Mouse (Mus musculus) limb, embryonic 15.5 days (tissue): Measurements from ENCODE around the gene Snta1. TPM values are rescaled to one million over a fixed set of nuclear protein-coding genes. Genes with fewer than 3 reads are reported as not detected.

Experiments used
- ATAC-seq: fragments of 200-750 bp; cut with Nextera tagmentation; 2 replicates; pipeline ENCODE4 v1.8.0; 2017; ENCODE audit warnings: low read depth, moderate TSS enrichment; ENCODE audit not compliant: insufficient number of reproducible peaks, low FRiP score, low TSS enrichment
- H3K27ac ChIP-seq: fragments of 300-500 bp; sonication (generic); 2 replicates; pipeline ENCODE4 v1.5.1; 2015; ENCODE audit warnings: moderate library complexity, mild to moderate bottlenecking, inconsistent platforms
- H3K27me3 ChIP-seq: fragments of 300-500 bp; sonication (generic); 2 replicates; pipeline ENCODE4 v1.6.1; 2015; ENCODE audit warnings: inconsistent platforms
- H3K36me3 ChIP-seq: fragments of 300-500 bp; sonication (generic); 2 replicates; pipeline ENCODE4 v1.6.1; 2015; ENCODE audit warnings: inconsistent platforms
- H3K4me1 ChIP-seq: fragments of 300-500 bp; sonication (generic); 2 replicates; pipeline ENCODE4 v1.6.1; 2015; ENCODE audit warnings: inconsistent platforms
- H3K4me2 ChIP-seq: fragments of 300-500 bp; sonication (generic); 2 replicates; pipeline ENCODE4 v1.6.1; 2015; ENCODE audit warnings: mild to moderate bottlenecking, inconsistent platforms
- H3K4me3 ChIP-seq: fragments of 300-500 bp; sonication (generic); 2 replicates; pipeline ENCODE4 v1.5.1; 2015; ENCODE audit warnings: mild to moderate bottlenecking, inconsistent platforms
- H3K9ac ChIP-seq: fragments of 300-500 bp; sonication (generic); 2 replicates; pipeline ENCODE4 v1.6.1; 2015; ENCODE audit warnings: inconsistent platforms
- H3K9me3 ChIP-seq: fragments of 300-500 bp; sonication (generic); 2 replicates; pipeline ENCODE4 v1.6.1; 2016; ENCODE audit warnings: inconsistent platforms
- WGBS: fragments of 180-500 bp; shearing (Covaris S2); methylation state at CpG from one replicate; pipeline ENCODE4 v1.1.7; 2015; 5-methylcytosine and 5-hydroxymethylcytosine counted together
- polyA plus RNA-seq: library from polyadenylated mRNA; unstranded; fragments of >200 nt; fragmentation: Nextera tagmentation; extraction: Ambion mirVana; gene quantifications from 2 replicates; pipeline ENCODE4 v1.2.1, GENCODE M21; 2015

Snta1 gene
- polyA plus RNA-seq, 1 experiment from 2014 or later, result 10.2 TPM

GRCm38 (mm10) chr2:154339356-154339755, 68.5 kb downstream of the Snta1 start:
- Histone ChIP-seq H3K4me3 (no peak overlapping the region), H3K4me2 (no peak overlapping the region), H3K27ac (no peak overlapping the region), H3K9me3 (no peaks in the 10 kb centered on the region), H3K27me3 (no peaks in the 10 kb centered on the region), H3K9ac (no peak overlapping the region), H3K36me3 (peaks cover 25% of the 10 kb centered on the region), H3K4me1 (no peaks in the 10 kb centered on the region)
- 69% methylated on average over 2 of the region's 2 CpGs for WGBS
- no peak for ATAC-seq

- Histone ChIP-seq H3K4me1 (no peaks in the 10 kb centered on the region), H3K36me3 (peaks cover 22% of the 10 kb centered on the region), H3K9me3 (no peaks in the 10 kb centered on the region), H3K27me3 (no peaks in the 10 kb centered on the region), H3K9ac (no peak overlapping the region), H3K4me2 (no peak overlapping the region), H3K4me3 (no peak overlapping the region), H3K27ac (no peak overlapping the region)
- WGBS, result 66% methylated on average over 1 of the region's 1 CpGs
- no peak for ATAC-seq
Measured at GRCm38 (mm10) chr2:154338161-154338560, 69.7 kb downstream of the Snta1 start.

GRCm38 (mm10) chr2:154335572-154335971, 72.3 kb downstream of the Snta1 start:
- WGBS, result 84% methylated on average over 4 of the region's 4 CpGs
- no peak overlapping the region for H3K4me2 ChIP-seq
- no peaks in the 10 kb centered on the region for H3K4me1 ChIP-seq
- peaks cover 8% of the 10 kb centered on the region for H3K36me3 ChIP-seq
- H3K9me3 ChIP-seq, result no peaks in the 10 kb centered on the region
- H3K27me3 ChIP-seq, result no peaks in the 10 kb centered on the region
- H3K27ac ChIP-seq, result no peak overlapping the region
- ATAC-seq, result no peak
- no peak overlapping the region for H3K9ac ChIP-seq
- no peak overlapping the region for H3K4me3 ChIP-seq

- no peak overlapping the region for H3K27ac ChIP-seq
- H3K9ac ChIP-seq, result no peak overlapping the region
- no peaks in the 10 kb centered on the region for H3K4me1 ChIP-seq
- H3K27me3 ChIP-seq, result no peaks in the 10 kb centered on the region
- H3K36me3 ChIP-seq, result no peaks in the 10 kb centered on the region
- H3K4me2 ChIP-seq, result no peak overlapping the region
- no peaks in the 10 kb centered on the region for H3K9me3 ChIP-seq
- ATAC-seq, result no peak
- H3K4me3 ChIP-seq, result no peak overlapping the region
- WGBS, result 79% methylated on average over 3 of the region's 3 CpGs
Measured at GRCm38 (mm10) chr2:154326852-154327251, 81.0 kb downstream of the Snta1 start.

Other genes with a start within 250 kb of the Snta1 start
- not detected in 2 replicates for gene Bpifa5, start 245.5 kb downstream of the Snta1 start, polyA plus RNA-seq
- gene Bpifb1, start 217.3 kb downstream of the Snta1 start, polyA plus RNA-seq, result 0.20 and 0.35 TPM in 2 replicates
- 0.81 and 0.83 TPM in 2 replicates for gene Bpifb5, start 184.4 kb downstream of the Snta1 start, polyA plus RNA-seq
- gene Bpifb9a, start 150.2 kb downstream of the Snta1 start, polyA plus RNA-seq, result not detected in 2 replicates
- gene Bpifb9b, start 100.9 kb downstream of the Snta1 start, polyA plus RNA-seq, result not detected in 2 replicates
- 15.9 and 18.1 TPM in 2 replicates for gene Cdk5rap1, start 35.1 kb downstream of the Snta1 start, polyA plus RNA-seq
- 37.7 and 41.3 TPM in 2 replicates for gene Cbfa2t2, start 28.4 kb upstream of the Snta1 start, polyA plus RNA-seq
- 0.67 and 0.71 TPM in 2 replicates for gene 1700003F12Rik, start 139.0 kb upstream of the Snta1 start, polyA plus RNA-seq
- gene Actl10, start 143.7 kb upstream of the Snta1 start, polyA plus RNA-seq, result 0.19 and 0.37 TPM in 2 replicates
- 3.7 and 4.0 TPM in 2 replicates for gene Necab3, start 150.8 kb upstream of the Snta1 start, polyA plus RNA-seq
- 18.3 and 23.1 TPM in 2 replicates for gene E2f1, start 161.8 kb upstream of the Snta1 start, polyA plus RNA-seq
- 30.8 and 32.3 TPM in 2 replicates for gene Pxmp4, start 195.6 kb upstream of the Snta1 start, polyA plus RNA-seq
- gene Zfp341, start 205.2 kb upstream of the Snta1 start, polyA plus RNA-seq, result 1.2 and 1.5 TPM in 2 replicates
- 0.67 TPM in 1 of 2 replicates, not detected in the other for gene 4930519P11Rik, start 205.3 kb upstream of the Snta1 start, polyA plus RNA-seq
- 31.6 and 36.9 TPM in 2 replicates for gene Chmp4b, start 243.6 kb upstream of the Snta1 start, polyA plus RNA-seq